Mouse (Mus musculus) MEL (cell line): Measurements from ENCODE around the gene Zfp281.

Source experiments
- CTCF ChIP-seq, 3 experiments: IDR thresholded peaks in 2 of 3; conservative IDR thresholded peaks in 1 of 3; 2 replicates each; pipeline ENCODE4 v1.5.1; 2011 to 2012; ENCODE audit warnings: low read length in 3 of 3, low read depth in 2 of 3, mild to moderate bottlenecking in 2 of 3, improper control_type of control experiment in 1 of 3, inconsistent platforms in 1 of 3, mixed read lengths in 1 of 3, moderate library complexity in 1 of 3; ENCODE audit not compliant: control insufficient read depth in 1 of 3, insufficient read depth in 1 of 3, poor library complexity in 1 of 3, severe bottlenecking in 1 of 3
- EP300 ChIP-seq, 2 experiments: IDR thresholded peaks; 2 replicates each; pipeline ENCODE4 v1.6.1; 2011; ENCODE audit warnings: improper control_type of control experiment in 2 of 2, low read length in 2 of 2, low read depth in 1 of 2, mild to moderate bottlenecking in 1 of 2
- HCFC1 ChIP-seq: IDR thresholded peaks from 2 replicates; pipeline ENCODE4 v1.6.1; 2012; ENCODE audit warnings: low read depth, mild to moderate bottlenecking, inconsistent platforms, low read length, improper control_type of control experiment, moderate library complexity
- MAZ ChIP-seq: IDR thresholded peaks from 2 replicates; pipeline ENCODE4 v1.6.1; 2012; ENCODE audit warnings: low read depth, mild to moderate bottlenecking, inconsistent platforms, low read length, improper control_type of control experiment
- POLR2A ChIP-seq, 2 experiments: IDR thresholded peaks; 2 replicates each; pipeline ENCODE4 v1.6.1; 2011 to 2012; ENCODE audit warnings: low read length in 2 of 2, mild to moderate bottlenecking in 2 of 2, control low read depth in 1 of 2, improper control_type of control experiment in 1 of 2, low read depth in 1 of 2, moderate library complexity in 1 of 2; ENCODE audit not compliant: control insufficient read depth in 1 of 2, insufficient read depth in 1 of 2, poor library complexity in 1 of 2

DNA sequence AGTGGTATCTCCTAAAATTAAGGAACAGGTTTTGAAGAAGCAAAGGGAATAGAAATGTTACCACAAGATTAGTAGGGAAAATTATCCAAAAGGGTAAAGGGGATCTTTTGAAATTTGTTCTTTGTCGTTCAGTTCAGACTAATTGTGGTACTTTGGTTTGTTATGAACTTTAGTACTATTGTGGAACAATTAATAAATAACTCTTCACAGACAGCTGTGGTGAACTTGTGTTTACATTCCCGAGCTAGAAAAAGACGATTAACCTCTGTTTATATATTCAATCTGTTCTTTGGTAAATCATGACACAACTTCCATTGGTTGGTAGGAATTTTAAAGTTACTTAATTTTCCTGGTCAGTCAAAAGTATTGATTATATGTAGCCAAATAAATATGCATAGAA, 8.2 kb downstream of the Zfp281 start:
- no peak for TF ChIP-seq POLR2A (IDR thresholded peaks at IDR 0.05; ENCODE audit: control insufficient read depth in 1 of 2, insufficient read depth in 1 of 2, low read depth in 1 of 2, low read length in 2 of 2, poor library complexity in 1 of 2)
- no peak for TF ChIP-seq HCFC1
- no peak for TF ChIP-seq MAZ
- no peak for TF ChIP-seq CTCF (IDR thresholded peaks at IDR 0.05 in 2 of 3, conservative IDR thresholded peaks at IDR 0.05 in 1 of 3; ENCODE audit: control insufficient read depth in 1 of 3, insufficient read depth in 1 of 3, low read depth in 2 of 3, low read length in 3 of 3, poor library complexity in 1 of 3, severe bottlenecking in 1 of 3)
- no peak for TF ChIP-seq EP300 (IDR thresholded peaks at IDR 0.05; ENCODE audit: low read depth in 1 of 2, low read length in 2 of 2)
